Mouse (Mus musculus) testis, adult 2 months (tissue): Measurements from ENCODE around the gene Rtcb. TPM values are rescaled to one million over a fixed set of nuclear protein-coding genes. Genes with fewer than 3 reads are reported as not detected.

Experiments
- H3K27ac ChIP-seq: fragments of 200-500 bp; 2 replicates; pipeline ENCODE4 v1.5.1; 2012; ENCODE audit warnings: low read depth, low read length; ENCODE audit not compliant: control insufficient read depth, insufficient read depth
- H3K27me3 ChIP-seq: fragments of 200-500 bp; 2 replicates; pipeline ENCODE4 v1.6.1; 2012; ENCODE audit warnings: mild to moderate bottlenecking, low read length, moderate library complexity; ENCODE audit not compliant: control insufficient read depth, insufficient read depth
- H3K36me3 ChIP-seq: fragments of 200-500 bp; 2 replicates; pipeline ENCODE4 v1.6.1; 2012; ENCODE audit warnings: mild to moderate bottlenecking, low read length; ENCODE audit not compliant: control insufficient read depth, insufficient read depth
- H3K4me1 ChIP-seq: fragments of 200-500 bp; 2 replicates; pipeline ENCODE4 v1.6.1; 2012; ENCODE audit warnings: low read length; ENCODE audit not compliant: control insufficient read depth, insufficient read depth
- H3K4me3 ChIP-seq: fragments of 200-500 bp; 2 replicates; pipeline ENCODE4 v1.5.1; 2012; ENCODE audit warnings: low read depth, mild to moderate bottlenecking, low read length, moderate library complexity, mixed read lengths; ENCODE audit not compliant: control insufficient read depth
- CTCF ChIP-seq: fragments of 200-500 bp; IDR thresholded peaks from 2 replicates; pipeline ENCODE4 v1.5.1; 2012; ENCODE audit warnings: low read depth, mild to moderate bottlenecking, inconsistent platforms, low read length, moderate library complexity; ENCODE audit not compliant: control insufficient read depth, insufficient read depth, insufficient replicate concordance
- POLR2A ChIP-seq: fragments of 200-500 bp; IDR thresholded peaks from 2 replicates; pipeline ENCODE4 v1.6.1; 2012; ENCODE audit warnings: low read depth, mild to moderate bottlenecking, inconsistent platforms, low read length, moderate library complexity; ENCODE audit not compliant: control insufficient read depth
- polyA plus RNA-seq: library from polyadenylated mRNA; depleted of rRNA; stranded (reverse); fragments of >200 nt; gene quantifications from 2 replicates; pipeline ENCODE4 v1.2.3, GENCODE M21; 2012

Rtcb gene
- polyA plus RNA-seq, 1 experiment: 30.1 TPM

GRCm38 (mm10) chr10:85972915-85973314 is 15.3 kb upstream of the Rtcb start:
- H3K4me1 ChIP-seq: no peaks in the 10 kb centered on the region; the same call in 1 of the 2 replicates
- no peak overlapping the region for H3K4me3 ChIP-seq
- no peaks in the 10 kb centered on the region for H3K27me3 ChIP-seq
- no peak overlapping the region for H3K27ac ChIP-seq
- TF ChIP-seq POLR2A (no peak), CTCF (no peak)
- no peaks in the 10 kb centered on the region for H3K36me3 ChIP-seq

- no peak overlapping the region for H3K27ac ChIP-seq
- TF ChIP-seq CTCF: no peak
- no peak for TF ChIP-seq POLR2A
- H3K4me3 ChIP-seq: no peak overlapping the region
Observed at GRCm38 (mm10) chr10:85971826-85972225, 14.2 kb upstream of the Rtcb start.

GRCm38 (mm10) chr10:85969894-85970620 is 12.4 kb upstream of the Rtcb start:
- Histone ChIP-seq H3K27ac (no peak overlapping the region), H3K4me1 (no peaks in the 10 kb centered on the region; the same call in 1 of the 2 replicates), H3K36me3 (no peaks in the 10 kb centered on the region), H3K4me3 (no peak overlapping the region), H3K27me3 (no peaks in the 10 kb centered on the region)
- TF ChIP-seq POLR2A (no peak), CTCF (no peak)

More at GRCm38 (mm10) chr10:85971826-85972225, 14.2 kb upstream of the Rtcb start:
- no peaks in the 10 kb centered on the region; the same call in 1 of the 2 replicates for H3K4me1 ChIP-seq
- no peaks in the 10 kb centered on the region for H3K36me3 ChIP-seq
- no peaks in the 10 kb centered on the region for H3K27me3 ChIP-seq

GRCm38 (mm10) chr10:85968731-85969130 is 11.1 kb upstream of the Rtcb start:
- TF ChIP-seq POLR2A: no peak
- no peak overlapping the region for H3K27ac ChIP-seq
- H3K4me3 ChIP-seq: no peak overlapping the region
- H3K27me3 ChIP-seq: no peaks in the 10 kb centered on the region
- no peaks in the 10 kb centered on the region for H3K36me3 ChIP-seq
- no peaks in the 10 kb centered on the region; the same call in 1 of the 2 replicates for H3K4me1 ChIP-seq

- TF ChIP-seq CTCF (peak; percentile 49; the same call in 1 of the 2 replicates), POLR2A (no peak)
- H3K27me3 ChIP-seq: no peaks in the 10 kb centered on the region
- no peaks in the 10 kb centered on the region for H3K36me3 ChIP-seq
- H3K4me1 ChIP-seq: no peaks in the 10 kb centered on the region; the same call in 1 of the 2 replicates
- no peak overlapping the region for H3K27ac ChIP-seq
- no peak overlapping the region for H3K4me3 ChIP-seq
Observed at GRCm38 (mm10) chr10:85968157-85968634, 10.6 kb upstream of the Rtcb start.

GRCm38 (mm10) chr10:85967411-85968156 is 10.0 kb upstream of the Rtcb start:
- no peak for TF ChIP-seq POLR2A
- TF ChIP-seq CTCF: no peak
- Histone ChIP-seq H3K27me3 (no peaks in the 10 kb centered on the region), H3K27ac (no peak overlapping the region), H3K4me1 (no peaks in the 10 kb centered on the region; the same call in 1 of the 2 replicates), H3K36me3 (no peaks in the 10 kb centered on the region), H3K4me3 (no peak overlapping the region)

GRCm38 (mm10) chr10:85966476-85966875 is 8.9 kb upstream of the Rtcb start:
- TF ChIP-seq CTCF (no peak), POLR2A (no peak)
- no peak overlapping the region for H3K4me3 ChIP-seq
- H3K27ac ChIP-seq: no peak overlapping the region
- no peaks in the 10 kb centered on the region for H3K27me3 ChIP-seq
- H3K4me1 ChIP-seq: no peaks in the 10 kb centered on the region; the same call in 1 of the 2 replicates
- no peaks in the 10 kb centered on the region for H3K36me3 ChIP-seq
